In the genomic region with DNA sequence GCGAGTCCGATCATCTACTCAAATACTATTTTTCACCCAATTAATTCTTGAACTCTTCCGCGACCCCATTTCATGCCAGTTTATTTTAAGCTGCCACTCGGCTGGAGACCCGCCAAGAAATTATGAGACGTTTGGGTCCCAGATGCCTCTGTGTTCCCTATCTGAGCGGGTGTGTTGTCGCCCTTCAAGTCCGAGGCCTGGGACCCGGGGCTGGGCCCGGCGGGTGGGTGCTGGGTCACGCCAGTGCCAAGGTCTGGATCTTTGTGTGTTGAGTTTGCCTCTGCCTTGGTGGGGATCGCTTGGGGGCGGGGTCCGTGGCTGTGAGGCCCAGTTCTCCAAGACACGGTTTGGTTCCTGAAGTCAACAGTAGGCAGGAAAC, we compare ENCODE assay signal across 10 mouse cellular contexts. TPM values are rescaled to one million over a fixed set of nuclear protein-coding genes. Genes with fewer than 3 reads are reported as not detected.
A peak's percentile ranks its signal among the peaks of the same experiment; 100 is the strongest.
DNase-seq lines count a peak whose midpoint lies in the region; ATAC-seq and TF ChIP-seq lines count a peak whose summit lies in the region.
"Had no signal": no experiment of that assay in that cellular context is flagged by ENCODE, and none has a peak within 500 bp of the region (broad histone marks: within the 10 kb centered on the region; RNA-seq: fewer than 3 reads in every experiment).

No protein-coding gene starts in this region.

- no peak for TF ChIP-seq CTCF in lung, postnatal 0 days (IDR thresholded peaks at IDR 0.05)
- no peak for TF ChIP-seq CTCF in hindbrain, postnatal 0 days (IDR thresholded peaks at IDR 0.05; ENCODE audit: low read depth)
- no peak for TF ChIP-seq CTCF in olfactory bulb, adult 2 months (IDR thresholded peaks at IDR 0.05; ENCODE audit: insufficient read depth, low read depth, low read length)

- no peak overlapping the region for H3K27ac ChIP-seq in heart, embryonic 11.5 days (ENCODE audit: low read depth, low read length)
- H3K27ac ChIP-seq in lung, embryonic 16.5 days (ENCODE audit: low read length): no peak overlapping the region
- no peak overlapping the region for H3K27ac ChIP-seq in lung, postnatal 0 days (ENCODE audit: low read length)
- H3K27ac ChIP-seq in hindbrain, postnatal 0 days: peak overlapping the region; percentile 85
- H3K27ac ChIP-seq in olfactory bulb, adult 2 months (ENCODE audit: insufficient read depth, low read depth, low read length): peak overlapping the region; percentile 97
- H3K27ac ChIP-seq: stomach, embryonic 15.5 days had no signal

- H3K36me3 ChIP-seq in heart, embryonic 11.5 days (ENCODE audit: control insufficient read depth, insufficient read depth, low read length): no peaks in the 10 kb centered on the region
- no peaks in the 10 kb centered on the region for H3K36me3 ChIP-seq in lung, embryonic 16.5 days (ENCODE audit: control insufficient read depth, insufficient read depth, low read length)
- no peaks in the 10 kb centered on the region for H3K36me3 ChIP-seq in lung, postnatal 0 days (ENCODE audit: insufficient read depth, low read length)
- no peaks in the 10 kb centered on the region for H3K36me3 ChIP-seq in hindbrain, postnatal 0 days (ENCODE audit: insufficient read depth, low read length)
- H3K36me3 ChIP-seq: stomach, embryonic 15.5 days had no signal

- no peak for DNase-seq in heart, postnatal 10 days
- DNase-seq in lung, postnatal 0 days (ENCODE audit: low spot score): no peak
- DNase-seq in hindbrain, postnatal 0 days (ENCODE audit: low spot score): peak; percentile 63
- no peak for DNase-seq in gastrocnemius, postnatal 36 days
- DNase-seq in frontal cortex, adult 2 months (ENCODE audit: extremely low spot score in 1 of 2, low spot score in 1 of 2): no peak

- peak; percentile 8; the same call in 1 of the 2 replicates for TF ChIP-seq POLR2A in olfactory bulb, adult 2 months (IDR thresholded peaks at IDR 0.05; ENCODE audit: insufficient read depth, low read depth, low read length)

- TF ChIP-seq EP300 in lung, postnatal 0 days (IDR thresholded peaks at IDR 0.05): no peak

- peak overlapping the region; percentile 85 for H3K4me2 ChIP-seq in heart, embryonic 11.5 days
- peak overlapping the region; percentile 37 for H3K4me2 ChIP-seq in lung, embryonic 16.5 days (ENCODE audit: low read depth, low read length)
- no peak overlapping the region for H3K4me2 ChIP-seq in lung, postnatal 0 days (replicated peaks; ENCODE audit: low read depth, low read length)
- peak overlapping the region; percentile 59 for H3K4me2 ChIP-seq in hindbrain, postnatal 0 days (ENCODE audit: low read depth, low read length)

- no peaks in the 10 kb centered on the region for H3K9me3 ChIP-seq in heart, embryonic 11.5 days (replicated peaks; ENCODE audit: control insufficient read depth, low read length)
- H3K9me3 ChIP-seq in lung, embryonic 16.5 days (ENCODE audit: control insufficient read depth, low read length): no peaks in the 10 kb centered on the region
- H3K9me3 ChIP-seq in lung, postnatal 0 days (ENCODE audit: low read length): no peaks in the 10 kb centered on the region
- no peaks in the 10 kb centered on the region for H3K9me3 ChIP-seq in hindbrain, postnatal 0 days (ENCODE audit: low read length)
- H3K9me3 ChIP-seq: stomach, embryonic 15.5 days had no signal

- peaks cover 39% of the 10 kb centered on the region for H3K4me1 ChIP-seq in heart, embryonic 11.5 days (ENCODE audit: control insufficient read depth, insufficient read depth, low read length)
- H3K4me1 ChIP-seq in lung, embryonic 16.5 days (replicated peaks; ENCODE audit: control insufficient read depth, insufficient read depth, low read length): peaks cover 47% of the 10 kb centered on the region
- peaks cover 11% of the 10 kb centered on the region for H3K4me1 ChIP-seq in lung, postnatal 0 days (ENCODE audit: insufficient read depth, low read depth, low read length)
- peaks cover 4% of the 10 kb centered on the region; the same call in 1 of the 2 replicates for H3K4me1 ChIP-seq in hindbrain, postnatal 0 days (ENCODE audit: insufficient read depth, low read length)
- H3K4me1 ChIP-seq in olfactory bulb, adult 2 months (ENCODE audit: control insufficient read depth, insufficient read depth, low read length): peaks cover 21% of the 10 kb centered on the region

- peak overlapping the region; percentile 20 for H3K4me3 ChIP-seq in heart, embryonic 11.5 days (ENCODE audit: low read depth, low read length)
- H3K4me3 ChIP-seq in lung, embryonic 16.5 days (ENCODE audit: low read length): peak overlapping the region; percentile 8; the same call in 1 of the 2 replicates
- H3K4me3 ChIP-seq in lung, postnatal 0 days (ENCODE audit: low read depth, low read length): no peak overlapping the region
- H3K4me3 ChIP-seq in hindbrain, postnatal 0 days (ENCODE audit: low read length): peak overlapping the region; percentile 48
- H3K4me3 ChIP-seq in olfactory bulb, adult 2 months (ENCODE audit: insufficient read depth, low read depth, low read length): peak overlapping the region; percentile 96
- H3K4me3 ChIP-seq: stomach, embryonic 15.5 days had no signal

- intact Hi-C loops in heart, postnatal 10 days (cut with DNase I): no loop called here
- intact Hi-C loops in gastrocnemius, postnatal 36 days (cut with DNase I): no loop called here

- 3% methylated on average over 18 of the region's 18 CpGs for WGBS in heart, embryonic 11.5 days (ENCODE audit: insufficient replicate concordance)
- 3% methylated on average over 18 of the region's 18 CpGs for WGBS in lung, embryonic 16.5 days
- 5% methylated on average over 18 of the region's 18 CpGs for WGBS in lung, postnatal 0 days
- WGBS in hindbrain, postnatal 0 days: 6% methylated on average over 18 of the region's 18 CpGs
- WGBS in olfactory bulb, adult 2 months: 2% methylated on average over 18 of the region's 18 CpGs

- H3K9ac ChIP-seq in heart, embryonic 11.5 days (ENCODE audit: low read depth, low read length): no peak overlapping the region
- no peak overlapping the region for H3K9ac ChIP-seq in lung, embryonic 16.5 days (ENCODE audit: low read length)
- H3K9ac ChIP-seq in lung, postnatal 0 days (replicated peaks; ENCODE audit: low read depth): no peak overlapping the region
- peak overlapping the region; percentile 56 for H3K9ac ChIP-seq in hindbrain, postnatal 0 days (replicated peaks; ENCODE audit: low read length)
- H3K9ac ChIP-seq: stomach, embryonic 15.5 days had no signal

- H3K27me3 ChIP-seq in heart, embryonic 11.5 days (ENCODE audit: control insufficient read depth, insufficient read depth, low read length): peaks cover 89% of the 10 kb centered on the region
- peaks cover 79% of the 10 kb centered on the region for H3K27me3 ChIP-seq in lung, embryonic 16.5 days (ENCODE audit: control insufficient read depth, insufficient read depth, low read depth, low read length)
- H3K27me3 ChIP-seq in lung, postnatal 0 days (replicated peaks; ENCODE audit: insufficient read depth, low read length): peaks cover 75% of the 10 kb centered on the region
- peaks cover 28% of the 10 kb centered on the region; the same call in 1 of the 2 replicates for H3K27me3 ChIP-seq in hindbrain, postnatal 0 days (ENCODE audit: insufficient read depth, low read length)

- ATAC-seq in heart, embryonic 11.5 days (replicated peaks; ENCODE audit: insufficient number of reproducible peaks, low FRiP score, low TSS enrichment): no peak
- ATAC-seq in lung, embryonic 16.5 days (ENCODE audit: low read depth): peak; percentile 42; the same call in 1 of the 2 replicates
- ATAC-seq in lung, postnatal 0 days: no peak
- ATAC-seq in hindbrain, postnatal 0 days: no peak

RNA-seq across cellular contexts. Expression of gene Gad1, which starts 13.7 kb away (rescaled TPM):
- polyA plus RNA-seq in heart, embryonic 11.5 days (2014; fragmentation: Nextera tagmentation; extraction: Ambion mirVana): 0.57 and 0.99 TPM in 2 replicates
- under 1 TPM; 0.47 to 0.67 TPM for total RNA-seq in heart, postnatal 10 days (2021)
- 0.46 and 0.63 TPM in 2 replicates for polyA plus RNA-seq in lung, embryonic 16.5 days (2015; fragmentation: Nextera tagmentation; extraction: Ambion mirVana)
- polyA plus RNA-seq in lung, postnatal 0 days (2015; fragmentation: Nextera tagmentation; extraction: Ambion mirVana): 0.26 and 0.31 TPM in 2 replicates
- 106 and 113 TPM in 2 replicates for total RNA-seq in hindbrain, postnatal 0 days (2014; rRNA removed)
- polyA plus RNA-seq in hindbrain, postnatal 0 days (2015; fragmentation: Nextera tagmentation; extraction: Ambion mirVana): 108 and 113 TPM in 2 replicates
- polyA plus RNA-seq in olfactory bulb, adult 2 months (2012; ENCODE audit: insufficient read depth, insufficient read length, low replicate concordance, missing spikeins): 475 and 527 TPM in 2 replicates
- 1 to 10 TPM; 1.1 to 1.6 TPM for total RNA-seq in gastrocnemius, postnatal 36 days (2021)
- 891 and 1,276 TPM in 2 replicates for polyA plus RNA-seq in frontal cortex, adult 2 months (2012; rRNA removed)
- polyA plus RNA-seq: C2C12 had no signal

RNA-seq across cellular contexts. Expression of gene Erich2, which starts 58.0 kb away (rescaled TPM):
- 0.31 and 1.0 TPM in 2 replicates for polyA plus RNA-seq in heart, embryonic 11.5 days (2014; fragmentation: Nextera tagmentation; extraction: Ambion mirVana)
- total RNA-seq in heart, postnatal 10 days (2021): not detected
- 10.0 and 11.9 TPM in 2 replicates for polyA plus RNA-seq in lung, embryonic 16.5 days (2015; fragmentation: Nextera tagmentation; extraction: Ambion mirVana)
- polyA plus RNA-seq in lung, postnatal 0 days (2015; fragmentation: Nextera tagmentation; extraction: Ambion mirVana): 16.4 and 19.1 TPM in 2 replicates
- total RNA-seq in hindbrain, postnatal 0 days (2014; rRNA removed): 0.43 and 1.8 TPM in 2 replicates
- 6.3 and 7.1 TPM in 2 replicates for polyA plus RNA-seq in hindbrain, postnatal 0 days (2015; fragmentation: Nextera tagmentation; extraction: Ambion mirVana)
- polyA plus RNA-seq in olfactory bulb, adult 2 months (2012; ENCODE audit: insufficient read depth, insufficient read length, low replicate concordance, missing spikeins): not detected in 2 replicates
- not detected for total RNA-seq in gastrocnemius, postnatal 36 days (2021)
- polyA plus RNA-seq in frontal cortex, adult 2 months (2012; rRNA removed): 0.94 and 1.0 TPM in 2 replicates

Comparison
In these comparisons a context has a peak if more than half of its experiments do, and no peak if none do; other contexts are left out.
1. H3K27ac ChIP-seq: peak in hindbrain, postnatal 0 days (single experiment) and olfactory bulb, adult 2 months (single experiment); none in heart, embryonic 11.5 days (single experiment), lung, embryonic 16.5 days (single experiment) and lung, postnatal 0 days (single experiment).
2. RNA of gene Gad1, which starts 13.7 kb away (polyA plus RNA-seq): 891 to 1,276 TPM in frontal cortex, adult 2 months, 475 to 527 TPM in olfactory bulb, adult 2 months and 108 to 113 TPM in hindbrain, postnatal 0 days; 0.57 to 0.99 TPM in heart, embryonic 11.5 days, 0.46 to 0.63 TPM in lung, embryonic 16.5 days and 0.26 to 0.31 TPM in lung, postnatal 0 days; every median in the first group is over 10 times any median in the second.